ENCODE assay signal across 22 mouse cellular contexts in genomic region chr2:169694494-169694893, GRCm38 (mm10).
DNase-seq lines count a peak whose midpoint lies in the region; ATAC-seq lines count a peak whose summit lies in the region.
"Had no signal": no experiment of that assay in that cellular context is flagged by ENCODE, and none has a peak within 500 bp of the region (broad histone marks: within the 10 kb centered on the region; RNA-seq: fewer than 3 reads in every experiment).

No protein-coding gene starts in this region.

- H3K9ac ChIP-seq in liver, embryonic 13.5 days: no peak overlapping the region
- H3K9ac ChIP-seq in intestine, embryonic 16.5 days (ENCODE audit: low read depth, low read length): no peak overlapping the region
- H3K9ac ChIP-seq: forebrain, embryonic 13.5 days; hindbrain, embryonic 15.5 days; midbrain, embryonic 12.5 days; neural tube, embryonic 13.5 days had no signal

- no peaks in the 10 kb centered on the region for H3K9me3 ChIP-seq in liver, embryonic 13.5 days (replicated peaks)
- H3K9me3 ChIP-seq in intestine, embryonic 16.5 days (ENCODE audit: control insufficient read depth, low read length): no peaks in the 10 kb centered on the region
- H3K9me3 ChIP-seq: forebrain, embryonic 13.5 days; hindbrain, embryonic 10.5 days; hindbrain, embryonic 15.5 days; midbrain, embryonic 12.5 days; neural tube, embryonic 13.5 days had no signal

- no peak overlapping the region for H3K4me3 ChIP-seq in liver, embryonic 13.5 days (replicated peaks)
- no peak overlapping the region for H3K4me3 ChIP-seq in intestine, embryonic 16.5 days (ENCODE audit: low read length)
- H3K4me3 ChIP-seq: forebrain, embryonic 13.5 days; hindbrain, embryonic 10.5 days; hindbrain, embryonic 15.5 days; midbrain, embryonic 12.5 days; myocyte; neural tube, embryonic 13.5 days had no signal

- DNase-seq in heart, adult 11 months: peak; percentile 94
- DNase-seq in heart, postnatal 4 days: no peak
- DNase-seq in liver, embryonic 13.5 days: no peak
- DNase-seq in liver: no peak
- DNase-seq: adrenal gland, adult 2 months; adrenal gland, postnatal 36 days; B cell, adult 2 months; cerebellum, adult 18-20 months; gastrocnemius, postnatal 10 days; kidney, adult 8-10 months; layer of hippocampus, postnatal 36 days; lung, postnatal 36 days had no signal

- H3K4me2 ChIP-seq in liver, embryonic 13.5 days: no peak overlapping the region
- no peak overlapping the region for H3K4me2 ChIP-seq in intestine, embryonic 16.5 days (ENCODE audit: low read depth, low read length)
- H3K4me2 ChIP-seq: forebrain, embryonic 13.5 days; hindbrain, embryonic 15.5 days; midbrain, embryonic 12.5 days; neural tube, embryonic 13.5 days had no signal

- H3K4me1 ChIP-seq in liver, embryonic 13.5 days (replicated peaks): peaks cover 9% of the 10 kb centered on the region
- H3K4me1 ChIP-seq in intestine, embryonic 16.5 days (ENCODE audit: control insufficient read depth, insufficient read depth, low read length): peaks cover 39% of the 10 kb centered on the region
- H3K4me1 ChIP-seq: hindbrain, embryonic 10.5 days; midbrain, embryonic 12.5 days had no signal

- 66% methylated on average over 9 of the region's 9 CpGs for WGBS in liver, embryonic 13.5 days (ENCODE audit: insufficient replicate concordance)
- 81% methylated on average over 9 of the region's 9 CpGs for WGBS in intestine, embryonic 16.5 days

- no peak overlapping the region for H3K27ac ChIP-seq in liver, embryonic 13.5 days
- peak overlapping the region; percentile 45 for H3K27ac ChIP-seq in intestine, embryonic 16.5 days (ENCODE audit: low read length)
- H3K27ac ChIP-seq: forebrain, embryonic 13.5 days; hindbrain, embryonic 10.5 days; hindbrain, embryonic 15.5 days; kidney, postnatal 0 days; midbrain, embryonic 12.5 days; neural tube, embryonic 13.5 days had no signal

- H3K27me3 ChIP-seq in liver, embryonic 13.5 days: no peaks in the 10 kb centered on the region
- H3K27me3 ChIP-seq in intestine, embryonic 16.5 days (replicated peaks; ENCODE audit: control insufficient read depth, insufficient read depth, low read length): no peaks in the 10 kb centered on the region
- H3K27me3 ChIP-seq: forebrain, embryonic 13.5 days; hindbrain, embryonic 15.5 days; midbrain, embryonic 12.5 days; neural tube, embryonic 13.5 days had no signal

- ATAC-seq in liver, embryonic 13.5 days (ENCODE audit: low read depth): 0 out of 2 replicates have a peak, but pooled peaks have one; percentile 14
- ATAC-seq in intestine, embryonic 16.5 days: no peak
- ATAC-seq in activated CD4-positive, CD25-positive, alpha-beta regulatory T cell, adult 4 months: no peak
- ATAC-seq: inflammation-experienced regulatory T-cells, adult 6 months had no signal

- H3K36me3 ChIP-seq in liver, embryonic 13.5 days: no peaks in the 10 kb centered on the region
- H3K36me3 ChIP-seq in intestine, embryonic 16.5 days (ENCODE audit: control insufficient read depth, insufficient read depth, low read length): no peaks in the 10 kb centered on the region
- H3K36me3 ChIP-seq: hindbrain, embryonic 10.5 days; hindbrain, embryonic 15.5 days; midbrain, embryonic 12.5 days; neural tube, embryonic 13.5 days had no signal
